Mouse (Mus musculus) frontal cortex, postnatal 14 days (tissue): ENCODE data around the gene Slc12a7.
A peak's percentile ranks its signal among the peaks of the same experiment; 100 is the strongest.
"Not testable (repeated sequence)": the region's sequence is repeated elsewhere in the genome, so short reads cannot be mapped to it uniquely, and the experiment has no call there.

Source experiments
- DNase-seq, 2 experiments: peaks; one replicate each; pipeline ENCODE4 v3.0.0; 2022; ENCODE audit warnings: low spot score in 2 of 2

Gene Slc12a7

DNA sequence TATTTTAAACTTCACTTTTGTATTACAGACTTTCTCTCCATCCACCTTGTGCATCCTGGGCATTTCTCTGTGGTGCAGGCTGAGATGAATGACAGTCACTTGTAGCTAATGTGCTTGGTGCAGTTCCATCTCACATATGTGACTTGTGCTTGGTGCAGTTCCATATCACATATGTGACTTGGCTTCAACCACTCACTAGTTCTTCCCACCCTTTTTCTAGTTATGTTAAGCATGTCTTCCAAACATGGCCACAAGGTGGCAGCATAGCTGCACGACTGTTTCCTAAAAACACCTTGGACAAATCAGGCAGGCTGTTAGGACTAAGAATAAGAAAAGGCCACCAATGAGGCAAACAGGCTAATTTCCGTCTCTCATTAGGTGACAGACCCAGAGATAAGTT is 14.7 kb upstream of the Slc12a7 start:
- peak; percentile 60 to 83 for DNase-seq

DNA sequence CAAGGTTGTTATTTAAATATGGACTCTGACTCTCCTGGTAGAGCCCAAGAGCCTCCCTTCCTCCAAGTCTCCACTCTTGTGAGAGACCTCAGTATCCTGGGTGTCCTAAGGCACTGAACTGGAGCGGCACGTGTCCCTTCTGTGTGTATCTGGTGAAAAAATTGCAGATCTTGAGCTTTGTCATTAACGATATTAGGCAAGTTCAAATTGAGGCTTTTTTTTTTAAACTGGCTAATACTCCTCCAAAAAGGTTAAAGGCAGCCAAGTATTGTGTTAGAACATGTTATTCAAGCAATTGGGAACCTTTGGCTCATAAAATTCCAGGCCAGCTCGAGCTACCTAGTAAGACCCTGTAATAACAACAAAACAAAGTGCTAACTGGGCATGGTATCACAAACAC is 12.7 kb upstream of the Slc12a7 start:
- DNase-seq, result no peak

DNA sequence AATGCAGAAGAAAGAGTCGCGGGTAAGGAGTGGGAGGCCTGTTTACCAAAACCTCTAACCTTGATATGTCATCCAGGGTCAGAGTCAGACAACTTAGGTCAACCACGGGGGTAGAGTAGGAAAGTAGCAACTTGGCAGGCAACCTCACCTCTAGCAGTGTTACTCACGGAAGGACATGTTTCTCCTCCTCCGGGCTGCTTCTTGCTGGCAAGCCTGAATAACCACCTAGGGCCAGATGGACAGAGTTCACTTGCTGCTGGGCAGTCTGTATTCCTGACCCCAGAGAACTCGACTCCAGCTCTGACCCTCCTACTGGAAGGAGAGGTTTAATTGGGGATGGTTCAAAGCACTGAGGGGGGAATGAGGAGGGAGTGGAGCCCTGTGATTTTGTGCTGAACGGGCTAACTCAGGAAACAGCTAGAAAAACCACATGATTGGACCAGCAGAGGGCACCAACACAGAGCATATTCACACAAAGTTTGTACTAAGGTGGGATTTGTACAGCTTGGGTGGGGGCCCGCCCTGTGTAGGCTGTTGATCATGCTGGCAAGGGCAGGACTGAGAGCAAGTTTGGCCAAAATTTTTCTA is 9.7 kb upstream of the Slc12a7 start:
- DNase-seq, result peak; percentile 11 to 31

DNA sequence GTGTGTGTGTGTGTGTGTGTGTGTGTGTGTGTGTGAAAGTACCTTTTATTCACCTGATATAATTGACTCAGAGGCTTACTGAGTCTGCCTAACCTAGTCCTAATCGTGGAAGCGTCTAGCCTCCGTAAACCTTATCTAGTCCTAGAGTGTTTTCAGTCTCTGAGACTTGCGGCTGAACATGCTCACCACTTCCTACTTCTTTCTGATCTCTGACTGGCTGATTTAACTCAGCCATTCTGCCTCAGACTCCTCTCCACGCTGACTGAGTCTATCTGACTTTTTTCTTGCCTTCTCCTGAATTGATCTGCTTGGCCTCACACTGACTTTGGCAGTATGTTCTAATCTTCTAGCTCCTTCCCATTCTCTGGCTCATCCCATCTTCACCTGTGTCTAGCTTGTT is 7.6 kb upstream of the Slc12a7 start:
- no peak for DNase-seq

DNA sequence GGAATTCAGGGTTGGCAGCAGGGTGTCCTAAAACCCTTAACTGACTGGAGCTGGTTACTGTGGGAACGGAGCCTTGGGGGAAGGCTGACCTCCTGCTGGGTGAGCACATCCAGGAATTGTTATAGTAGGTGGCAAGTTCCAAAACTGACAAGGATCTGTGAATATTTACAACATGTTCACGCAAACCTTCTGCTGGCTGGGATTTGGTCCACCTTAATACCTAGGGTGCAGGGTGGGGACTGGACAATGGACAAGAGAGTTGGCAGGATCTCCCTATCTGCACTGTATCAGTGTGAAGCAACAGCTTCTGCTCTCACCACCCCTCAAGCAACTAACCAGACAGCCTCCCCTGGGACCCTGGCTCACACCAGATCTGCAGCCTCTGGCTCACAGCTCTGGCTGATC is 5.3 kb upstream of the Slc12a7 start:
- no peak for DNase-seq

DNA sequence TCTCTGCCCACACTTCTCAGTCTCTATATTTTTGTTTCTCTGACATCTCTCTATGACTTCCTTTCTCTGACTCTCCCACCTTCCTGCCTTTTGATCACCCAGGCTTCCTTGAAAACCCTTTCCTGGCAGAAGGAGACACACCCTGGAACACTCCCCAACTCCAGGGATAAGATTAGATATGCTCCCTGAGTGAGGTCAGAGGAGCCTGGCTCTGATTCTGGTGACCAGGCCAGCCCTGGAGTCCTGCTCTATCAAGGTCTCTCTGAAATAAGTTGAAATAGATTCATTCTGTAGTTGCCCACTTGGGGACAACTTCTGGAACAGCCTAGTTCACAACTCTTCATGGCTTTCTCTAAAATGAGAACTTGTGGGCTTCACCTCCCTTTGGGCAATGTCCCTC is 4.3 kb upstream of the Slc12a7 start:
- no peak for DNase-seq

DNA sequence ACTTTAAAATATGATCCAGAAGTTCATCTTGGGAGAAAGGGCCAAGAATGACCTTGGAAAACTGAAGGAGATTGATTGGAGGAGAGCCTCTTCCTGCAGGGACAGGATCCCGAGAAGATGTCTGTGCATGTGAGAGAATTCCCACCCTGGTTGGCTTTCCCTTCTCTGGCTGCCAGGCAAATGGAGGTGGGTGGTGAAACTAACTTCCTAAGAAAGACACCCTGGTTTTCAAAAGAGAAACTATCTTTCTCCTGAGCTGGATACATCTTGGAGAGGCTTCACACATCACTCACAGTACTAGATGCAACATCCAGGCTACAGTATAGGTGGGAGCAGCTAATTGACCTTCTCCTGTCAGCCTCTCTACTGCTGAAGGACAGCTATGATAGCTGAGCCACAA is 2.0 kb upstream of the Slc12a7 start:
- DNase-seq, result no peak

DNA sequence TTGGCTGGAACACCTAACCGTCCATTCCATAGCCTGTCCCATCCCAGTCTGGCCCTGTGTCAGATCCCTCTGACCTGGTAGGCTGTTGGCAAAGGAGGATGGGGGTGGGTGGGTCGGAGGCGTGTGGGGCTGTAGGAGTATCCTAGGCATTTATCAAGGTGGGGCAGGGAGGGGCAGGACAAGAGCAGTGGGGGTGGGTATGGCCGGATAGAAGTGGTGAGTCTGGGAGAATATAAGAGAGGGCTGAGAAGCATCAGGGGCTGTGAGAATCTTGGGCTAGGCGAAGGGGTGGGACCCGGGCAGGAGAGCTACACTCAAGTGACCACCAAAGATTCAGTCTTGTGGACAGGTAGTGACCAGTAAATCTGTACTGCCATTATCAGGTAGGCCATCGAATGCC is 659 bp upstream of the Slc12a7 start:
- no peak for DNase-seq

DNA sequence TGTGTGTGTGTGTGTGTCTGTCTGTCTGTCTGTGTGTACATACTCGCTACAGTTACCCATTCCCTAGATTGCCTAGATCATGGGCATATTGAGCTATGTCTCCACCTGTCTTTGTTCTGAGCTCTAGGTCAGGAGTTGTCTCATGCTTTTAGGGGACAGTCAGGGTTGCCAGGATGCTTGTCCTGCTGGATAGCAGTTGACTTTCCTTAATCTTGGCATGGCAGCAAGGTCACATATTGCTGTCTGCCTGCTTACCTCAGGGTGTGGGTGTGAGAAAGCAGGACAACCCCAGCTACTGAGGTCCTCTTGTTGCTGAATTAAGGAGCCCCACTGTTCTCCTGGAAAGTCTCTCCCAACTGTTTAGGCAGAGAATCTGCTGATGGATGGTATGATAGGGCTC is 1.5 kb downstream of the Slc12a7 start:
- no peak for DNase-seq

DNA sequence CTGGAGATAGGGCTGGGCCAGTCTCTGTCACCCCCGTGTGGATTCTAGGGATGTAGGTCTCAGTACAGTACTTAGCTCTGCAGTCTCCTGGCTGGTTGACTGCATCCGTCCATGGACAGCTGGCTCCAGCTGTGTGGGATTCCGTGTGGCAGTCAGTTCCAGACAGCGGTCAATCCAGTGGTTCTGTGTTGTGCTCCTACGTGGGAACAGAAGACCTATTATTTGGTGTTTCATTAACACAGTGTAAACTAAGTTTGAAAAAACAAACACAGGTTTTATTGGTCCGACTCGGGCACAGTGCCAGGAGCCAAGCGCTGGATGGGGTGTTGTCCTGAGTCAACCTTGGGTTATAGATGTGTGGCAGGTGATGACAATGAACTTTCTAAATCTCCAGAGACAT is 2.4 kb downstream of the Slc12a7 start:
- no peak for DNase-seq

DNA sequence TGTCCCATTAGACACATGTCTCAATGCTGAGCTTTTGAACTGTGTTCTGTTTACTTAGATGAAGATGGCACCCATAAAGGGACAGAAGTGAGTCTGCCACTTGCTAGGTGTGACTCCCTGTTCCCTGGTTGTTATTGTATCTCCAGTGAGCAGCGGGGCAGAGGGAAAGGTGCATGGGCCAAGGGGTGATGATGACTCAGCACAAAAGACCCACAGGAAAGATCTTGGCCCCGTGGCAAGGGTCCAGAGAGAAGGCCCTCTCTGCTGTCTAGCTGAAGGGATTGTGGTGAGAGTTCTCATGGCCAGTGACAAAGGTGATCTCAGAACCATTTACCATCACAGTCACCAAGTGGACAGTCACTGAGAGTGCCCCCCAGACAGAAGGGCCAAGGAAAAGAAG is 3.0 kb downstream of the Slc12a7 start:
- no peak for DNase-seq

DNA sequence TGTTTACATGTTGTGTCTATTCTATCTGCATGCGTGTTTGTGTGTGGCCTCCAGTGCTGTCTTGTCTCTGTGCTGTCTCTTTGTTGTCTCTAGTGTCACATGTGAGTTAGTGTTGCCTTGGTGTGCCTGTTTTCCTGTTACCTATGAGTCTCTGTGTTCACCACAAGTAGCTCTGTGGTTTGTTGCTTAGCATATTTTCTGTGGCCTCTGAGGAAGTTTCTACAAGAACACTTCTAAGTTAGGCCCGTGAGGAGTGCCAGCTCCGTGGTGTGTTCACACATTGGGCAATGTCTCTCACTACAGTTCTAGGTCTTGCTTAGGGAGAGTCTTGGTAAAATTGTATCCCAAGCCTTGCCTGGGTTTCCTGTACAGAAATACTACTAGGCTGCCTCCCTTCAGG is 4.0 kb downstream of the Slc12a7 start:
- DNase-seq, result no peak

DNA sequence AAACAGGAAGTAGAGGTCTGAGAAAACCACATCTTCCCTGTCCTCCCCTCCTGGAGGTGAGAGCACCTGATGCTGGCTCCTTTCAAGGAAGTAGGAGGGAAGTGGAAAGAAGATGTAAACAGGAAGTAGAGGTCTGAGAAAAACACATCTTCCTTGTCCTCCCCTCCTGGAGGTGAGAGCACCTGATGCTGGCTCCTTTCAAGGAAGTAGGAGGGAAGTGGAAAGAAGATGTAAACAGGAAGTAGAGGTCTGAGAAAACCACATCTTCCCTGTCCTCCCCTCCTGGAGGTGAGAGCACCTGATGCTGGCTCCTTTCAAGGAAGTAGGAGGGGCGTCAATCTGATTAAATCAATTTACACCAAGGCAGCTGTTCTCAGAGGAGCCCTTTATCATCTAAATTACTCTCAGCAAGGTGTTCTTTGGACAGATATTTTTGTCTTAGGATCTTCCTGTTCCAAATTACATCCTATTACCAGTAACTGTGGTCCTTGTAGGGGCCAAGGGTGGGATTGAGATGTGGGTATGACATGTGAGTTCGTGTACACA is 7.6 kb downstream of the Slc12a7 start:
- DNase-seq, result not testable (repeated sequence)

DNA sequence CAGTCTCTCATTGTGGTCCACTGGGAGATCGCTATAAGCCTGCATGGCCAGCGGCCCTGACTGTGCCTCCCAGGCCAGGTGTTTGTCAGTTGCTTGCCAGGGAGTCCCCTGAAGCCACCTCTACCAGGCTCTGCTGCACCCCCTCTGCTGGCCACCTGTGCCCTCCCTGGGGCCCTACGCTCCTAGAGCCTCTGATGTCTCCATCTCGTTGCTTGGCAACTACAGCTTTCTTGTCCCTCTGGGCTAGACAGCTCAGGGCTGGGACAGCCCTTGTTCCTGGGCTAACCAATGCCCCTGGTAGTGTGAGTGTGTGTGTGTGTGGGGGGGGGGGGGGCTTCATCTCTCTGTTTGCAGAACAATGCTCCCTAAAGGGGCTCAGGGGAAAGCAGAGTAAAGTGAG is 10.1 kb downstream of the Slc12a7 start:
- DNase-seq, result no peak

DNA sequence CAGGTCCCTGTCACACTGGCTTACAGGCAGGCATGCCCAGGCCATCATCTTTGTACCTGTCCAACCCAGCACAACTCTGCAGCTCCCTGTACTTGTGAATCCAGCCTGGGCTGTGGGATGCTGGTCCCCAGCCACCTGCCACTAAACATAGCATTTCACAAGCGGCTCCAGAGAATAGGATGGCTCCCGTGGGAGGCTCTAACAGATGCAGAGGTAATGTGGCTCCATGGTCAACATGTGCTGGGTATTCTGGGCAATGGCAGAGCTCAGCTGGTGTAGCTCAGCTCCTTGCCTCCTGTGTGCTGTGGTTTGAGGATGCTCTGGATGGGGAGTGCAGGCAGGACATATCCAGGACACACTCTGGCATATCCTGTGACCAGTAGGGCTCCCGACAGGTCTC is 10.8 kb downstream of the Slc12a7 start:
- no peak for DNase-seq

DNA sequence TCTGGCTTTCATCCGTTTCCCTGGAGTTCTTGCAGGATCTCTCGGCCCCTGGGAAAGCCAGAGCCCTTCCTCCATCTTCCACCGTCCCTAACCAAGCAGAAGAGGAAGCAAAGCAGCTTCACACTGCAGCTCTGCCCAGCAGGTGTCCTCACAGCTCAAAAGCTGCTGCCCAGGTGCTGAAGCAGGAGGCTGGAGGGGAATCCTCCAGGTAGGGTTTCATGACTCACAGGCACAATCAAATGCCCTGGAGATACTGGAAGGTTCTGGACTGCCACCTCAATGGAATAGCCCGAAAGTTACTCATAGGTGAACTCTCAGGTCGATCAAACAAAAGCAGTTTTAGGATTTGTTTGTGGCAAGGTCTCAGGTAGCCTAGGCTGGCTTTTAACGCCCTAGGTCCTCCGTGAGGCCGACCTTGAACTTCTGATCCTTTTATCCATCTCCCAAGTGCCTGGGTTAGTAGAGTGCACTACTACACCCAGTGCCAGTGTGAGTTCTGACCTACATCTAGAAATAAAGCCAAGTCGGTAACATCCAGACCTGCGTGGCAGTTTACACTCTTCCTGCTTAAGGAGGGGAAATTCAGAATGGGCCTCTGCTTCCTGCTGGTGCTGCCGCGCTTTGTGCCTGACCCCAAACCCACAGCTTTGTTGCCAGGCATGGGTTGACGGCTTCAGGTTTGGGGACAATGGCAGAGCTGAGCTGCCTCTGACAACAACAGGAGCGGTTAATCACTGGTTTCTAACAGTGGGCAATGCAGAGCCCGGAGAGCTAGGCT is 16.0 kb downstream of the Slc12a7 start:
- DNase-seq, result no peak

DNA sequence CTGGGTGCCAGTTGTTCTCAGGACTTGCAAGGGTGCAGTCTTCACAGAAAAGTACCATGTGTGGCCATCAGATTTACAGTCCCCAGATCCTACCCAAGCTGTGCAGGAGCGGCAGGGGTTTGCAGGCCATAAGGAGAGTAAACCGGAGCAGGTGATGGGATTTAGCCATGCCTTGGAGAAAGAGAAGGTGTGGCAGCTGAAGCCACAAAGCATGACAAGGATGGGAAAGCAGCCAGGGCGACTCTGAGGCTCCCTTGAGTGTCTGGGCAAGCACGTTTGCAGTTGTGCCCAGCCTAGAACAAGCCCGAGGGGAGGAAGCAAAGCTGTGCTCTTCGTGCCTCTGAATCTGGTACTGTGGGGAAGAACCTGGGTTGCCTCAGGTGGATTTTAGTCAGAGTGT is 17.5 kb downstream of the Slc12a7 start:
- DNase-seq, result no peak

DNA sequence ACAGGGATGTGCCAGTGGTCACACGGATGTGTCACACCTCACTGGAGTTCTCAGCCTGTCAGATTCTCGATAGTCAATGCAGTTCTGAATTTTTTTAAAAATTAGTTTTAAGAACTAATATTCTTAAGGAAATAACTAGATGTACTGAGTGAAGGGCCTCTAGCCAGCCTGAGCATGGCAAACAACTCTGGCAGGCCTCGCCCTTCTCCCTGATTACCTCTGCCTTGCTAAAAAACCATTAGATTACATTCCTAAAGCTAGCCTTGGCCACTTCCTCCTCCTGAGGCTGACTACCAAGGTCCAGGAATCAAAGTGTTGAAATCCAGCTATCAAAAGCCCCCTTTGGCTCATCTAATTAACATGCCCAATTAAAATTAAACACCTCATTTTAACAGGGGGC is 18.4 kb downstream of the Slc12a7 start:
- DNase-seq, result no peak

DNA sequence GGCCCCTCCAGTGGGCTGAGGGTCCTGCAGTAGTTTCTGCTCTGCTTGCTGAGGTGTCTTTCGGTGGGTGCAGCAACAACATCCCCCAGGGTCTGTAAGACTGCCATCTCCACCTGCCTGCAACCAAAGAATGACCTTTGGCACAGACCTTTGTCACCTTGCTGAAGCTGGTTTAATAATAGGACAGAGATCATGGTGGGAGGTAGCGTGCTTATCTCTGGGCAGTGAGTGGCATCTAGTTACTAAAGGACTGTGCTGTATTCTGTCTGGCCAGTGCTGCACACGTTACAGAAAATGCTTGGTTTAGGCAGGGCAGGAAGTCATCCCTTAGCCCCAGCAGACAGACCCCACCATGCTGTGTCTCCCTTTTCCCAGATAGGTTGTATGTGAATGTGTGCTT is 22.9 kb downstream of the Slc12a7 start:
- DNase-seq, result no peak

DNA sequence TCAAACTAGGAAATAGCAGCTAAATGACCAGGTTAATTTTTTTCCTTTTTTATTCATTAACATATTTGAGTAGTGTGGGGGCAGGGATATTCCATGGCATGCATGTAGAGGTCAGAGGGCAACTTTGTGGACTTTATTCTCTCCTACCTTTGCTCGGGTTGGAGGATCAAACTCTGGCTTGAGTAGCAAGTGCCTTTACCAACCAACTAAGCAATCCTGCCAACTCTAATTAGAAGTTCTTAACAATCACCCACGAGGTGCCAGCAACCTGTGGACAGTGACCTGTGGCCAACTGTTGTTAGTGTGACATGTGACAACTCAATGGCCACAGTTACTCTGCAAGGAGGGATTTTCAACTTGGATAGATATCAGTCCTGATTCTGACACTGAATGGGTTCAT is 24.0 kb downstream of the Slc12a7 start:
- no peak for DNase-seq

DNA sequence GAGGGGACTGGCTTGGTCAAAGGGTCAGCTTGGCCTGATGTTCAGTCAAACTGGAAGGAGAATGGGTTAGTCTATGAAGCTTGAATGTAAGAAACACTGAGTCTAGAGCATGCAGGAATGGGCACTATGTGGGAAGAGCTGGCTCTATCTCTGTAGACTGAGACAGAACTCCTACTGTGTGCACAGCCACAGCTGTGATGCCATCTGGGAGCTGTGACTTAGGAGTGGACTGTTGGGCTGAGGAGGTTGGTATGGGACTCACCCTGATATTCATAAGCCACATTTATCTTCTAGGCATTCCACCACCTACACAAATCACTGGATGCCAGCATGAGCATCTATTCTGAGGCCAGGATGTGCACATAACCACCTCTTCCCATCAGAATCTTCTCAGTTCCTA is 24.5 kb downstream of the Slc12a7 start:
- DNase-seq, result no peak

DNA sequence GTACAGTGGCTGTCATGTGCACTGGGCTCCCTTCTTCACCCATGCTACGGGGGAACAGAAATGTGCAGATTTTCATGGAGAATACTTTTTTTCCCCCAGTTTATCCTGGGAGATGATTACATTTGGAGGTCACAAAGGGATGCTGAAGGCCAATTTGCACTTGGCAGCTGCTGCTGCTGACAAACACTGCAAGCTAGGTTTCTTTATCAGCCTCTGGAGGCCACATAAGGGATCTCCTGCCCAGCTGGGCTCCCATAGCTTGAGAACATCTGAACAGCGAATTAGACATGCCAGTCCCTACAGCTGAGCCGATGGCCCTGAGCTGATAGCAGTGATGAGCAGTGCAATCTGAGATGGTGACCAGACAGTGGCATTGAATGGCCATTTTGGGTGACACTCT is 26.7 kb downstream of the Slc12a7 start:
- DNase-seq, result no peak

DNA sequence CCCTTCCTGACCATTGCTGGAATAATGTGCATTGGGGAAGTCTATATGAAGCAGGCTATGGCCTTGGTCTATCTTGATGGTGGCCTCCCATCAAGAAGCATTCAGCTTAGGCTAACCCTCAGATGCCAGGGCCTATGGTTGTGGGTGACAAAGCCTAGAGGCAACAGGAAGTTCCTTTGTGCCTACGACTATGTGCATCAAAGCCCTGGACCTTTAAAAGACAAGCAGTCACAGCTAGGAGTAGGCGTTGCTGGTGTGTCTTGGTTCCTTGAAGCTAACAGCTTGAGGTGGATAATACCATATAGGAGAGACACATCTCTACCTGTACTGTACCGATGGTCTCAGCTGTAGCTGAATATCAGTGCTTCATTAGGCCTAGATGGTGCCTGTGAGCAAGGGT is 27.2 kb downstream of the Slc12a7 start:
- no peak for DNase-seq

DNA sequence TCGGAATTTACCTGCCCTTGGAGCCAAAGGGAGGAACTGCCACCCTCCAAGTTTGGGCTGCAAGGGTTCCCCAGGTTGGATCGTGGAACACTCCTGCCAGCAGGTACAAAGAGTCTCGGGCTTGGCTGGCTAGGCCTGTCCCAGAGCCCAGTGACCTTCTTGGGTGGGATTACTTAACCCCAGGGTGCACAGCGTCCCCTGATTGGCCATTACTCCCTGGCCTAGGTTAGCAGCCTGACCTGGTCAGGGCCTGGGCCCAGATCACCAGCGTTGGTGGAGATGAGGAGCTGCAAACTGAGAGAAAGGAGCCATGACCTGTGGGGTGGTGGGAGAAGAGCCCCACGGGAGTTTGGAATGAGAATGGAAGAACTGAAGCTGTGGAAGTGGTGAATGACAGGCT is 30.0 kb downstream of the Slc12a7 start:
- DNase-seq, result no peak
